Mouse (Mus musculus) activated CD4-positive, CD25-positive, alpha-beta regulatory T cell, adult 9 weeks (primary cell): ENCODE results near the gene Mettl16. TPM values are rescaled to one million over a fixed set of nuclear protein-coding genes. Genes with fewer than 3 reads are reported as not detected.

ENCODE experiments used
- polyA plus RNA-seq: library from polyadenylated mRNA; unstranded; fragments of 100-300 nt; shearing (Covaris generic); gene quantifications from one replicate; pipeline ENCODE4 v1.2.1, GENCODE M21; 2017

The Mettl16 gene
- 48.8 TPM for polyA plus RNA-seq

DNA sequence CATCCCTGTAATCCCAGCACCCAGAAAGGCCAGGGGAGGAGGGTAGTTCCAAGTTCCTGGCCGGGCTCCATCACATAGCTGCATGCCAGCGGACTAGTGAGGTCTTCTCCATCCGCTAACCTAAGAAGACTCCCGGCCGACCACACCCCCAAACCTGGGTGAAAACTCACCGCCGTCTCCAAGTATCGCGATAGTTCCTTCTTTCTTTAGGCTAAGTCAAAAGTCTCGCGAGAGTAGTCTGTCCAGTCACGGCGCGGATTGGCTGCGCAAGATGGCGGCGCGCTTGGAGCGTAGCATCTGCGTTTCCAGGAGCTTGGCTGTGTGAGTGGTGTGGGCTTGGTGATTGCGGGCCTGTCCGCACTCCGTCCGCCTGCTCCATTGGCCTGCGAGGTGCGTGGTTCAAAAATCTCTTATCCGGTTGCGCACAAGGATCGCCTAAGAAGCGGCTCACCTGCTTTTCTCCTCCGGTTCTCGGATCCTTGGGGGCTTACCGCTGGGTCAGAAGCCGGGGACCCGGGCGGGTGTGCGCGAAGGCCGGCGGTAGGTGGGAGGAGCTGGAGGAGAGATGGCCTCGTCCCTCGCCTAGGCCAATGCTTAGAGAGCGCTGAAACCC lies at the start of gene Mettl16:
Mettl16 (plus strand) TSS at position 236 of the 613 bp plus-strand sequence.

DNA sequence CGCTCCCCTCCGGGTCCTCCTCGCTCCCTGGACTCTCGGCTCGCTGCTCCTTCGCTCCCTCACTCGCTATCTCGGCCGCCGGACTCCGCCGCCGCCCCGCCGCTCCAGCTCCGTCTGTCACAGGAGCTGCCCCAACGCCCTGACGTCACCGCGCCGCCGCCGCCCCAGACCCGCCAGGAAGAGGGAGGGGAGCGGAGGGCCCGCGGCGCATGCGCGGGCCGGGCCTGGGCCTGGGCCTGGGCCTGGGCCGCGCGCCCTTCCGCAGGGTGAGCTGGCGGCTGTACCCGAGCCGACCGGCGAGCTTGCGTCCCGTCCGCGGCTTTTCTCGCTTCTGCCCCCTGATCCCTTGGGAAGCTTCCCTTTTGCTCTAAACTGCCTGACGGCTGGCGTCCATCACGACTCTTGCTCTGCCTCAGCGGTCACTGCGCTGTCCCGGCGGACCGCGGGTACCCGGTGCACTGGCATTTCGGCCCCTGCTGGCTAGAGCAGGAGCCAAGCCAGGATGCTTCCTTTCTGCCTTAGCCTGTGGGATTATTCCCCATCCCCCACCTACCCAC lies 46.3 kb upstream of the Mettl16 start, which contains the start of gene Pafah1b1:
Pafah1b1 (minus strand) TSS at position 436 of the 557 bp plus-strand sequence.

DNA sequence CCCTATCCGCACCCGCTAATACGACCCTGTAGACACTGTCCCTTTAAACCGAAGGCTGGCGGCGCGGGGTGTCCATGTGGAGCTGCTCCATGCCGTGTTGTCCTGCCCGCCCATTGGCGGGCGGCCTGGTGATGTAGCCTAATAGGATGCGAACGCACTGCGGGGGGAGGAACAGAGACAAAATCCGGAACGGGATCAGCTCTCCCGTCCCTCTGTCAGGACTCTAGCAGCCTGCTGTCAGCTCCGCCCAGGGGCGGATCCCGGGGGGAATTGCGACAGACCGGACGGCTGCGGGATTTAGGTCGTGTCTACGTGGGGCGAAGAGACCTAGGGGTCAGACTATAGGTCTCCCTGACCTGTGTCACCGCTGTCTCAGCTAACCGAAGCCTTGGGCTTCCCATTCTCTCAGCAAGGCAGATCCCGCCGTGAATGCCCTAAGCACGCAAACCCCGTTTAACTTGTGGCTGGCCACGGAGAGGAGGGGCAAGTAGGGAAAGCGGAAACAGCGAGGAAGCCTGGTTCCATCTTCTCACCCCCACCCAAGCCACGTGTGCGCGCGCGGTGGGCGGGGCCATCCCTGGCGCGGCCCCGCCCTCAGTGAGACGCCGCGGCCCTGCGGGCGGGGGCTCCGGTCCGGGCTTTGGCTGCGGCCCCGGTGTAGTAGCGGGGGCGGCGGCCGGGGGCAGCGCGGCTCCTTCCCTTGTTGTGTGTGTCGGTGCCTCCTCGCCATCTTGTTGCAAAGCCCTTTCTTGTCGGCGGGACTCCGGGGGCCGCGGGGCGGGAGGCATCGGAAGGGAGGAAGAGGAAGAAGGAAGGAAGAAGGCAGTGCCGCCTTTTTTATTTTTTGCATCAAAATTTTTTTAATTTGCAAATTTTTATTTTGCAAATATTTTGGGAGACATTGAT lies 59.9 kb downstream of the Mettl16 start, which contains the start of gene Mnt:
Mnt (plus strand) TSS at position 665 of the 906 bp plus-strand sequence.

Other genes with a start within 250 kb of the Mettl16 start
- gene Rap1gap2, start 159.9 kb upstream of the Mettl16 start, polyA plus RNA-seq = 4.3 TPM
- gene Ccdc92b, start 151.2 kb upstream of the Mettl16 start, polyA plus RNA-seq = not detected
- 7.6 TPM for gene Cluh, start 121.3 kb upstream of the Mettl16 start, polyA plus RNA-seq
- gene Pafah1b1, start 46.2 kb upstream of the Mettl16 start, polyA plus RNA-seq = 78.0 TPM
- gene Mnt, start 60.1 kb downstream of the Mettl16 start, polyA plus RNA-seq = 7.1 TPM
- gene Sgsm2, start 126.2 kb downstream of the Mettl16 start, polyA plus RNA-seq = 1.7 TPM
- 63.6 TPM for gene Tsr1, start 127.2 kb downstream of the Mettl16 start, polyA plus RNA-seq
- 40.0 TPM for gene Smg6, start 155.0 kb downstream of the Mettl16 start, polyA plus RNA-seq
- 11.8 TPM for gene Srr, start 155.1 kb downstream of the Mettl16 start, polyA plus RNA-seq